Mouse (Mus musculus) lung, postnatal 4 days (tissue): Measurements from ENCODE around the gene Btbd35f8.
"Not testable (repeated sequence)": the region's sequence is repeated elsewhere in the genome, so short reads cannot be mapped to it uniquely, and the experiment has no call there.

Experiments used
- DNase-seq, 2 experiments: peaks; one replicate each; pipeline ENCODE4 v3.0.0; 2021

The Btbd35f8 gene

GRCm38 (mm10) chrX:34450224-34450623 is at the start of gene Btbd35f8:
TSS of gene Btbd35f8 (plus strand) at chrX:34450524.
- not testable (repeated sequence) for DNase-seq
